Mouse (Mus musculus): ENCODE measurements around the gene Bmp8a. TPM values are rescaled to one million over a fixed set of nuclear protein-coding genes. Genes with fewer than 3 reads are reported as not detected.
A peak's percentile ranks its signal among the peaks of the same experiment; 100 is the strongest.

Gene Bmp8a
- polyA plus RNA-seq, 1 experiment from 2014 or later, result 0.23 TPM

GRCm38 (mm10) chr4:123363555-123363954, 20.5 kb upstream of the Bmp8a start:
- no peak overlapping the region for H3K4me2 ChIP-seq (ENCODE audit: low read depth, low read length, severe bottlenecking)
- ATAC-seq (replicated peaks; ENCODE audit: low FRiP score), result no peak
- H3K36me3 ChIP-seq (ENCODE audit: control insufficient read depth, insufficient read depth, low read length), result peaks cover 25% of the 10 kb centered on the region
- H3K4me1 ChIP-seq (replicated peaks; ENCODE audit: control insufficient read depth, insufficient read depth, low read length), result no peaks in the 10 kb centered on the region
- H3K27me3 ChIP-seq (ENCODE audit: control insufficient read depth, insufficient read depth, low read length), result no peaks in the 10 kb centered on the region
- no peak overlapping the region for H3K9ac ChIP-seq (ENCODE audit: low read length)
- H3K9me3 ChIP-seq (ENCODE audit: control insufficient read depth, low read length), result no peaks in the 10 kb centered on the region
- WGBS, result 94% methylated on average over 4 of the region's 4 CpGs
- no peak overlapping the region for H3K4me3 ChIP-seq (ENCODE audit: low read depth, low read length)
- DNase-seq (ENCODE audit: low spot score), result no peak
- H3K27ac ChIP-seq (ENCODE audit: low read depth, low read length), result no peak overlapping the region

- Histone ChIP-seq H3K36me3 (ENCODE audit: control insufficient read depth, insufficient read depth, low read length) (peaks cover 18% of the 10 kb centered on the region), H3K4me2 (ENCODE audit: low read depth, low read length, severe bottlenecking) (no peak overlapping the region), H3K27ac (ENCODE audit: low read depth, low read length) (no peak overlapping the region), H3K9me3 (ENCODE audit: control insufficient read depth, low read length) (no peaks in the 10 kb centered on the region), H3K27me3 (ENCODE audit: control insufficient read depth, insufficient read depth, low read length) (no peaks in the 10 kb centered on the region), H3K9ac (ENCODE audit: low read length) (no peak overlapping the region), H3K4me3 (ENCODE audit: low read depth, low read length) (no peak overlapping the region), H3K4me1 (replicated peaks; ENCODE audit: control insufficient read depth, insufficient read depth, low read length) (no peaks in the 10 kb centered on the region)
- no peak for DNase-seq (ENCODE audit: low spot score)
- ATAC-seq (replicated peaks; ENCODE audit: low FRiP score), result no peak
- WGBS, result 92% methylated on average over 12 of the region's 12 CpGs
These were observed 17.7 kb upstream of the Bmp8a start for GRCm38 (mm10) chr4:123360771-123361170.

GRCm38 (mm10) chr4:123358613-123359012, 15.6 kb upstream of the Bmp8a start:
- DNase-seq (ENCODE audit: low spot score) (no peak), ATAC-seq (replicated peaks; ENCODE audit: low FRiP score) (no peak)
- H3K4me2 ChIP-seq (ENCODE audit: low read depth, low read length, severe bottlenecking), result no peak overlapping the region
- 93% methylated on average over 7 of the region's 7 CpGs for WGBS
- no peak overlapping the region for H3K9ac ChIP-seq (ENCODE audit: low read length)
- no peaks in the 10 kb centered on the region for H3K9me3 ChIP-seq (ENCODE audit: control insufficient read depth, low read length)
- H3K27me3 ChIP-seq (ENCODE audit: control insufficient read depth, insufficient read depth, low read length), result no peaks in the 10 kb centered on the region
- H3K4me3 ChIP-seq (ENCODE audit: low read depth, low read length), result no peak overlapping the region
- no peaks in the 10 kb centered on the region for H3K4me1 ChIP-seq (replicated peaks; ENCODE audit: control insufficient read depth, insufficient read depth, low read length)
- no peak overlapping the region for H3K27ac ChIP-seq (ENCODE audit: low read depth, low read length)
- H3K36me3 ChIP-seq (ENCODE audit: control insufficient read depth, insufficient read depth, low read length), result peaks cover 14% of the 10 kb centered on the region; the same call in 1 of the 2 replicates

GRCm38 (mm10) chr4:123355941-123356340, 12.9 kb upstream of the Bmp8a start:
- Histone ChIP-seq H3K36me3 (ENCODE audit: control insufficient read depth, insufficient read depth, low read length) (peaks cover 15% of the 10 kb centered on the region; the same call in 1 of the 2 replicates), H3K27me3 (ENCODE audit: control insufficient read depth, insufficient read depth, low read length) (no peaks in the 10 kb centered on the region), H3K4me1 (replicated peaks; ENCODE audit: control insufficient read depth, insufficient read depth, low read length) (no peaks in the 10 kb centered on the region), H3K9ac (ENCODE audit: low read length) (no peak overlapping the region), H3K27ac (ENCODE audit: low read depth, low read length) (no peak overlapping the region), H3K9me3 (ENCODE audit: control insufficient read depth, low read length) (no peaks in the 10 kb centered on the region), H3K4me2 (ENCODE audit: low read depth, low read length, severe bottlenecking) (no peak overlapping the region), H3K4me3 (ENCODE audit: low read depth, low read length) (no peak overlapping the region)
- DNase-seq (ENCODE audit: low spot score), result no peak
- 95% methylated on average over 8 of the region's 8 CpGs for WGBS
- ATAC-seq (replicated peaks; ENCODE audit: low FRiP score), result no peak

GRCm38 (mm10) chr4:123353271-123353877, 10.3 kb upstream of the Bmp8a start:
- Histone ChIP-seq H3K9me3 (ENCODE audit: control insufficient read depth, low read length) (no peaks in the 10 kb centered on the region), H3K4me2 (ENCODE audit: low read depth, low read length, severe bottlenecking) (no peak overlapping the region), H3K36me3 (ENCODE audit: control insufficient read depth, insufficient read depth, low read length) (peaks cover 12% of the 10 kb centered on the region; the same call in 1 of the 2 replicates), H3K9ac (ENCODE audit: low read length) (no peak overlapping the region), H3K4me3 (ENCODE audit: low read depth, low read length) (no peak overlapping the region), H3K27me3 (ENCODE audit: control insufficient read depth, insufficient read depth, low read length) (no peaks in the 10 kb centered on the region), H3K27ac (ENCODE audit: low read depth, low read length) (no peak overlapping the region), H3K4me1 (replicated peaks; ENCODE audit: control insufficient read depth, insufficient read depth, low read length) (no peaks in the 10 kb centered on the region)
- DNase-seq (ENCODE audit: low spot score) (no peak), ATAC-seq (replicated peaks; ENCODE audit: low FRiP score) (no peak)
- 90% methylated on average over 10 of the region's 10 CpGs for WGBS

GRCm38 (mm10) chr4:123343471-123343789, 378 bp upstream of the Bmp8a start:
- H3K4me3 ChIP-seq (ENCODE audit: low read depth, low read length), result peak overlapping the region; percentile 49
- no peaks in the 10 kb centered on the region for H3K9me3 ChIP-seq (ENCODE audit: control insufficient read depth, low read length)
- peaks cover 37% of the 10 kb centered on the region for H3K27me3 ChIP-seq (ENCODE audit: control insufficient read depth, insufficient read depth, low read length)
- H3K4me1 ChIP-seq (replicated peaks; ENCODE audit: control insufficient read depth, insufficient read depth, low read length), result peaks cover 4% of the 10 kb centered on the region
- H3K36me3 ChIP-seq (ENCODE audit: control insufficient read depth, insufficient read depth, low read length), result no peaks in the 10 kb centered on the region; the same call in 1 of the 2 replicates
- ATAC-seq (replicated peaks; ENCODE audit: low FRiP score) (no peak), DNase-seq (ENCODE audit: low spot score) (no peak)
- H3K9ac ChIP-seq (ENCODE audit: low read length), result no peak overlapping the region
- WGBS, result 11% methylated on average over 6 of the region's 6 CpGs
- peak overlapping the region; percentile 87 for H3K4me2 ChIP-seq (ENCODE audit: low read depth, low read length, severe bottlenecking)
- H3K27ac ChIP-seq (ENCODE audit: low read depth, low read length), result no peak overlapping the region

- H3K9ac ChIP-seq (ENCODE audit: low read length), result peak overlapping the region; percentile 23; the same call in 1 of the 2 replicates
- no peak overlapping the region for H3K27ac ChIP-seq (ENCODE audit: low read depth, low read length)
- ATAC-seq (replicated peaks; ENCODE audit: low FRiP score) (peak; percentile 49), DNase-seq (ENCODE audit: low spot score) (no peak)
- H3K36me3 ChIP-seq (ENCODE audit: control insufficient read depth, insufficient read depth, low read length), result no peaks in the 10 kb centered on the region; the same call in 1 of the 2 replicates
- WGBS, result 2% methylated on average over 43 of the region's 43 CpGs
- peak overlapping the region; percentile 49 for H3K4me3 ChIP-seq (ENCODE audit: low read depth, low read length)
- peaks cover 4% of the 10 kb centered on the region for H3K4me1 ChIP-seq (replicated peaks; ENCODE audit: control insufficient read depth, insufficient read depth, low read length)
- H3K4me2 ChIP-seq (ENCODE audit: low read depth, low read length, severe bottlenecking), result peak overlapping the region; percentile 87
- H3K9me3 ChIP-seq (ENCODE audit: control insufficient read depth, low read length), result no peaks in the 10 kb centered on the region
- H3K27me3 ChIP-seq (ENCODE audit: control insufficient read depth, insufficient read depth, low read length), result peaks cover 37% of the 10 kb centered on the region
These were observed 886 bp downstream of the Bmp8a start for GRCm38 (mm10) chr4:123342091-123342641.

GRCm38 (mm10) chr4:123340232-123340631, 2.8 kb downstream of the Bmp8a start:
- Histone ChIP-seq H3K9me3 (ENCODE audit: control insufficient read depth, low read length) (no peaks in the 10 kb centered on the region), H3K4me3 (ENCODE audit: low read depth, low read length) (no peak overlapping the region), H3K27ac (ENCODE audit: low read depth, low read length) (no peak overlapping the region), H3K27me3 (ENCODE audit: control insufficient read depth, insufficient read depth, low read length) (peaks cover 37% of the 10 kb centered on the region), H3K4me1 (replicated peaks; ENCODE audit: control insufficient read depth, insufficient read depth, low read length) (peaks cover 4% of the 10 kb centered on the region), H3K36me3 (ENCODE audit: control insufficient read depth, insufficient read depth, low read length) (no peaks in the 10 kb centered on the region), H3K4me2 (ENCODE audit: low read depth, low read length, severe bottlenecking) (no peak overlapping the region), H3K9ac (ENCODE audit: low read length) (no peak overlapping the region)
- 71% methylated on average over 5 of the region's 5 CpGs for WGBS
- DNase-seq (ENCODE audit: low spot score), result no peak
- ATAC-seq (replicated peaks; ENCODE audit: low FRiP score), result no peak

- ATAC-seq (replicated peaks; ENCODE audit: low FRiP score), result no peak
- Histone ChIP-seq H3K4me2 (ENCODE audit: low read depth, low read length, severe bottlenecking) (no peak overlapping the region), H3K36me3 (ENCODE audit: control insufficient read depth, insufficient read depth, low read length) (no peaks in the 10 kb centered on the region), H3K27me3 (ENCODE audit: control insufficient read depth, insufficient read depth, low read length) (peaks cover 24% of the 10 kb centered on the region), H3K4me3 (ENCODE audit: low read depth, low read length) (no peak overlapping the region), H3K4me1 (replicated peaks; ENCODE audit: control insufficient read depth, insufficient read depth, low read length) (peaks cover 4% of the 10 kb centered on the region; the same call in 1 of the 2 replicates), H3K27ac (ENCODE audit: low read depth, low read length) (no peak overlapping the region), H3K9ac (ENCODE audit: low read length) (no peak overlapping the region), H3K9me3 (ENCODE audit: control insufficient read depth, low read length) (no peaks in the 10 kb centered on the region; the same call in 1 of the 2 replicates)
- no peak for DNase-seq (ENCODE audit: low spot score)
- 88% methylated on average over 4 of the region's 4 CpGs for WGBS
These were observed 5.4 kb downstream of the Bmp8a start for GRCm38 (mm10) chr4:123337693-123338092.
